Comparison of ENCODE assay signal across 17 mouse cellular contexts in genomic region chr10:93178662-93179061, GRCm38 (mm10). TPM values are rescaled to one million over a fixed set of nuclear protein-coding genes. Genes with fewer than 3 reads are reported as not detected.
A peak's percentile ranks its signal among the peaks of the same experiment; 100 is the strongest.
DNase-seq lines count a peak whose midpoint lies in the region; ATAC-seq and TF ChIP-seq lines count a peak whose summit lies in the region.
"Had no signal": no experiment of that assay in that cellular context is flagged by ENCODE, and none has a peak within 500 bp of the region (broad histone marks: within the 10 kb centered on the region; RNA-seq: fewer than 3 reads in every experiment).

No protein-coding gene starts in this region.

- H3K36me3 ChIP-seq in forebrain, postnatal 0 days (ENCODE audit: insufficient read depth), result no peaks in the 10 kb centered on the region
- H3K36me3 ChIP-seq in forebrain, embryonic 13.5 days (ENCODE audit: poor library complexity, severe bottlenecking), result 0 out of 2 replicates have a peak, but pooled peaks cover 2% of the 10 kb centered on the region
- H3K36me3 ChIP-seq in liver, adult 2 months (ENCODE audit: control insufficient read depth, insufficient read depth, low read length), result no peaks in the 10 kb centered on the region
- H3K36me3 ChIP-seq in liver, embryonic 12.5 days, result peaks cover 8% of the 10 kb centered on the region
- H3K36me3 ChIP-seq: neural tube, embryonic 15.5 days had no signal

- no peaks in the 10 kb centered on the region for H3K9me3 ChIP-seq in forebrain, postnatal 0 days (ENCODE audit: low read length)
- H3K9me3 ChIP-seq in forebrain, embryonic 13.5 days (replicated peaks), result no peaks in the 10 kb centered on the region
- no peaks in the 10 kb centered on the region for H3K9me3 ChIP-seq in liver, embryonic 12.5 days (replicated peaks)
- H3K9me3 ChIP-seq: embryonic facial prominence, embryonic 13.5 days; hindbrain, embryonic 10.5 days; neural tube, embryonic 15.5 days had no signal

- no peak overlapping the region for H3K4me2 ChIP-seq in forebrain, postnatal 0 days (ENCODE audit: low read depth)
- no peak overlapping the region for H3K4me2 ChIP-seq in forebrain, embryonic 13.5 days
- H3K4me2 ChIP-seq in liver, embryonic 12.5 days, result no peak overlapping the region
- H3K4me2 ChIP-seq: embryonic facial prominence, embryonic 13.5 days; heart, embryonic 12.5 days; neural tube, embryonic 15.5 days had no signal

- no peak for DNase-seq in forebrain, postnatal 0 days
- DNase-seq in liver, adult 2 months (ENCODE audit: extremely low read depth, low read depth, low spot score), result no peak
- DNase-seq in B cell, adult 2 months, result peak; percentile 39 to 46
- DNase-seq in ZHBTc4 (ENCODE audit: low read depth, low spot score), result peak; percentile 57
- DNase-seq in kidney, adult 9 months, result no peak
- DNase-seq in gastrocnemius, postnatal 10 days, result no peak
- DNase-seq: adrenal gland, adult 8-10 months; cerebellum, postnatal 25 days; kidney, postnatal 10 days; left cerebral cortex, postnatal 4 days; lung, adult 18-20 months had no signal

- H3K27me3 ChIP-seq in forebrain, postnatal 0 days (ENCODE audit: insufficient read depth, low read length), result no peaks in the 10 kb centered on the region
- no peaks in the 10 kb centered on the region for H3K27me3 ChIP-seq in forebrain, embryonic 13.5 days
- H3K27me3 ChIP-seq in liver, adult 2 months (ENCODE audit: control insufficient read depth, insufficient read depth, low read length), result no peaks in the 10 kb centered on the region
- no peaks in the 10 kb centered on the region for H3K27me3 ChIP-seq in liver, embryonic 12.5 days (replicated peaks)
- H3K27me3 ChIP-seq: embryonic facial prominence, embryonic 13.5 days; heart, embryonic 12.5 days; neural tube, embryonic 15.5 days had no signal

- 98% methylated on average over 5 of the region's 5 CpGs for WGBS in forebrain, postnatal 0 days
- WGBS in forebrain, embryonic 13.5 days, result 97% methylated on average over 5 of the region's 5 CpGs
- WGBS in liver, adult 2 months, result 94% methylated on average over 5 of the region's 5 CpGs
- WGBS in liver, embryonic 12.5 days (ENCODE audit: insufficient replicate concordance), result 93% methylated on average over 5 of the region's 5 CpGs

- TF ChIP-seq CTCF in forebrain, postnatal 0 days (IDR thresholded peaks at IDR 0.05; ENCODE audit: low read depth), result peak; percentile 16; the same call in 1 of the 2 replicates
- TF ChIP-seq CTCF in liver, adult 2 months (IDR thresholded peaks at IDR 0.05; ENCODE audit: low read depth, low read length), result 0 out of 2 replicates have a peak, but pooled peaks have one; percentile 1

- H3K79me2 ChIP-seq in liver, adult 2 months (ENCODE audit: control insufficient read depth, insufficient read depth, low read length), result peaks cover 55% of the 10 kb centered on the region

- ATAC-seq in forebrain, postnatal 0 days, result no peak
- no peak for ATAC-seq in forebrain, embryonic 13.5 days
- no peak for ATAC-seq in liver, embryonic 12.5 days

- no peaks in the 10 kb centered on the region for H3K4me1 ChIP-seq in forebrain, postnatal 0 days (ENCODE audit: insufficient read depth)
- peaks cover 8% of the 10 kb centered on the region for H3K4me1 ChIP-seq in forebrain, embryonic 13.5 days
- peaks cover 23% of the 10 kb centered on the region for H3K4me1 ChIP-seq in liver, adult 2 months (ENCODE audit: control insufficient read depth, insufficient read depth, low read length)
- H3K4me1 ChIP-seq in liver, embryonic 12.5 days, result peaks cover 66% of the 10 kb centered on the region
- H3K4me1 ChIP-seq: hindbrain, embryonic 10.5 days; neural tube, embryonic 15.5 days had no signal

- H3K27ac ChIP-seq in forebrain, postnatal 0 days (ENCODE audit: low read depth, low read length), result no peak overlapping the region
- no peak overlapping the region for H3K27ac ChIP-seq in forebrain, embryonic 13.5 days
- no peak overlapping the region for H3K27ac ChIP-seq in liver, adult 2 months (replicated peaks; ENCODE audit: insufficient read depth, low read depth, low read length)
- no peak overlapping the region for H3K27ac ChIP-seq in liver, embryonic 12.5 days
- H3K27ac ChIP-seq: hindbrain, embryonic 10.5 days; neural tube, embryonic 15.5 days had no signal

- no peak for TF ChIP-seq POLR2A in liver, adult 2 months (IDR thresholded peaks at IDR 0.05; ENCODE audit: extremely low read depth, insufficient read depth, low read length)

- no peak overlapping the region for H3K9ac ChIP-seq in forebrain, postnatal 0 days
- no peak overlapping the region for H3K9ac ChIP-seq in forebrain, embryonic 13.5 days
- H3K9ac ChIP-seq in liver, adult 2 months (ENCODE audit: low read depth, low read length), result no peak overlapping the region
- H3K9ac ChIP-seq in liver, embryonic 12.5 days, result no peak overlapping the region
- H3K9ac ChIP-seq: embryonic facial prominence, embryonic 13.5 days; heart, embryonic 12.5 days; neural tube, embryonic 15.5 days had no signal

- no peak overlapping the region for H3K4me3 ChIP-seq in forebrain, postnatal 0 days (ENCODE audit: low read depth, low read length)
- H3K4me3 ChIP-seq in forebrain, embryonic 13.5 days, result no peak overlapping the region
- no peak overlapping the region for H3K4me3 ChIP-seq in liver, adult 2 months (ENCODE audit: insufficient read depth, low read depth, low read length)
- H3K4me3 ChIP-seq in liver, embryonic 12.5 days, result no peak overlapping the region
- H3K4me3 ChIP-seq: embryonic facial prominence, embryonic 13.5 days; heart, embryonic 12.5 days; hindbrain, embryonic 10.5 days; neural tube, embryonic 15.5 days had no signal

RNA-seq across cellular contexts. Expression of gene Cdk17, which starts 18.0 kb away (rescaled TPM):
- total RNA-seq in forebrain, postnatal 0 days (2014; rRNA removed), result 119 and 149 TPM in 2 replicates
- 39.2 and 46.8 TPM in 2 replicates for polyA plus RNA-seq in forebrain, postnatal 0 days (2015; fragmentation: Nextera tagmentation; extraction: Ambion mirVana)
- 36.9 and 39.3 TPM in 2 replicates for polyA plus RNA-seq in forebrain, embryonic 13.5 days (2015; fragmentation: Nextera tagmentation; extraction: Ambion mirVana)
- total RNA-seq in liver, adult 2 months (2014; rRNA removed), result 17.1 and 17.7 TPM in 2 replicates
- polyA plus RNA-seq in liver, adult 2 months (2012; rRNA removed), result 11.3 and 12.5 TPM in 2 replicates
- 22.3 and 23.0 TPM in 2 replicates for polyA plus RNA-seq in liver, embryonic 12.5 days (2016; fragmentation: Nextera tagmentation; extraction: Ambion mirVana)
- total RNA-seq in gastrocnemius, postnatal 10 days (2021), result 10 to 100 TPM; 18.6 to 22.6 TPM

Comparison
In these comparisons a context has a peak if more than half of its experiments do, and no peak if none do; other contexts are left out.
1. DNase-seq: peak in B cell, adult 2 months (2 of 2) and ZHBTc4 (single experiment); none in forebrain, postnatal 0 days (single experiment), liver, adult 2 months (single experiment), kidney, adult 9 months (single experiment) and gastrocnemius, postnatal 10 days (single experiment).